In the genomic region with DNA sequence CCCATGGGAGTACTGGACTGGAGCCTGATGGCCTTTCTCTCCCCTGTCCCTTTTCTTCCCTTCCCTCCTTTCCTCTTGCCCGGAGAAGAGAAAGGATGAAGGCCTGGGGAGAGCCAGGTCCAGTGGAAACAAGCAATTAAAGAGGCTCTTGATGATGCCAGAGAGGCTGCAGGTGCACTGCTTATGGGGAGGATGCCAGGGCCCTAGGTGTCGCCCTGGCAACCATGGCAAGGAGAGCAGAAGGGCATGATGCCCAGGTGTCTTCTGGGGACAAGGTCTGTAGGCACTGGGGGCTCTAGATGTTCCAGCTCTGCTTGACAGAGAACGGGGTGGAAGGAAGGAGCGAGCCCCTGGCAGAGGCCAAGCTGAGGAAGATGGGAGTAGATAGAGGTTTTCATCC, we compare ENCODE assay signal across 17 mouse cellular contexts. TPM values are rescaled to one million over a fixed set of nuclear protein-coding genes. Genes with fewer than 3 reads are reported as not detected.
"Had no signal": no experiment of that assay in that cellular context is flagged by ENCODE, and none has a peak within 500 bp of the region (broad histone marks: within the 10 kb centered on the region; RNA-seq: fewer than 3 reads in every experiment).

No protein-coding gene starts in this region.

- ATAC-seq: intestine, postnatal 0 days; liver, embryonic 12.5 days; midbrain, embryonic 13.5 days had no signal

- H3K27me3 ChIP-seq: neural tube, embryonic 15.5 days had no signal

- H3K4me1 ChIP-seq: liver, embryonic 12.5 days had no signal

- H3K4me2 ChIP-seq: limb, embryonic 15.5 days; liver, embryonic 12.5 days; lung, embryonic 14.5 days; midbrain, embryonic 13.5 days; neural tube, embryonic 15.5 days had no signal

- H3K4me3 ChIP-seq: limb, embryonic 15.5 days; liver, embryonic 12.5 days; megakaryocyte, embryonic 14.5 days; midbrain, embryonic 13.5 days; neural tube, embryonic 15.5 days had no signal

- H3K9me3 ChIP-seq: limb, embryonic 15.5 days; liver, embryonic 12.5 days; midbrain, embryonic 13.5 days; neural tube, embryonic 15.5 days had no signal

- H3K27ac ChIP-seq: kidney, postnatal 0 days; limb, embryonic 15.5 days; liver, embryonic 12.5 days; macrophage; midbrain, embryonic 13.5 days; neural tube, embryonic 15.5 days had no signal

- DNase-seq: kidney, adult 9 months; layer of hippocampus, postnatal 36 days; lung, embryonic 14.5 days; lung, postnatal 14 days; right cerebral cortex, postnatal 4 days; spleen, adult 18-20 months; thymus, adult 18-20 months; thymus, postnatal 14 days had no signal

- H3K9ac ChIP-seq: limb, embryonic 15.5 days; liver, embryonic 12.5 days; lung, embryonic 14.5 days; midbrain, embryonic 13.5 days; neural tube, embryonic 15.5 days had no signal

- H3K36me3 ChIP-seq: limb, embryonic 15.5 days; liver, embryonic 12.5 days had no signal

RNA-seq across cellular contexts. Expression of gene Dscaml1, which starts 23.2 kb away (rescaled TPM):
- polyA plus RNA-seq: liver, embryonic 12.5 days; liver, embryonic 16.5 days had no signal
